Mouse (Mus musculus) layer of hippocampus, adult 18-20 months (tissue): ENCODE measurements at regions not wholly inside any gene's neighbourhood (a gene's known extent, or its start where the extent isn't known, plus 50 kb on each side); places are given as distances from the start of the nearest gene placed in this dataset.

Experiments used
- DNase-seq, 2 experiments: peaks; one replicate each; pipeline ENCODE4 v3.0.0; 2022; ENCODE audit warnings: low spot score in 2 of 2

DNA sequence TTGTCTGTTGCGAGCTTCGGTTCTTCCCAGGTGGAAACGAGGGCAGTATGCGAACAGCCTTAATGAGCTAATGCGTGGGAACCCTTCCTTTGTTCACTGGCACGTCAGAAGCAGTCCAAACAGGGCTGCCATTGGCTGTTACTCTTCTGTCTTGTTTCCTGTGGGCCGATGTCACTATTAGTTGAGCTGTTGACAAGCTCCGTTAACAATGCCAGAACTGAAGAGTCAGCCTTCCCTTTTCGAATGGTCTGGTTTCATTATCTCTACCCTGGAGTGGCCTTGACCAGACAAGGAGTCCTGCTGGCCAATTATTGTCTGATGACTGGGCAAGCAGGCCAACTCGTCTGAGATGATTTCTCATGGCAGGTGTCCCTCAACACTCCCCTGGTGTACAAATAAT, 230.1 kb downstream of the Gm11011 start:
- DNase-seq: no peak

DNA sequence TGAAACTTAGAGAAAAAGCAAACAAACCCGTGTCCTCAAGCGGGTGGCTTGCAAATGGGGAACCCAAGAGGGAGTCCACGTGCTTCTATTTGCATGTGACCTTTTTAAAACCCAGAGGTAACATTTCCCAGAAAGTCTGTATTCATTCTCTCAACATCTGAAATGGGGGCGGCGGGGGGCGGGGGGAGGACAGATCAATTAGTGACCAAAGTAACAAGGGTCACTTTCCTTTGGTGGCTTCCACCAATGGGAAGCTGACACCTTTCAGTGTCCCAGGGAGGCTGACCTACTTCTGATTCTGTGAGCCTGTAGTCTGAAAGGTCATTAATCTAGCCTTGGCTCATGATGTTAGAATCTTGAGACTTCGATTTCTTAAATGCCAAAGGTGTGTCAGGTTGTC, 236.0 kb downstream of the Gm11011 start:
- DNase-seq: no peak

DNA sequence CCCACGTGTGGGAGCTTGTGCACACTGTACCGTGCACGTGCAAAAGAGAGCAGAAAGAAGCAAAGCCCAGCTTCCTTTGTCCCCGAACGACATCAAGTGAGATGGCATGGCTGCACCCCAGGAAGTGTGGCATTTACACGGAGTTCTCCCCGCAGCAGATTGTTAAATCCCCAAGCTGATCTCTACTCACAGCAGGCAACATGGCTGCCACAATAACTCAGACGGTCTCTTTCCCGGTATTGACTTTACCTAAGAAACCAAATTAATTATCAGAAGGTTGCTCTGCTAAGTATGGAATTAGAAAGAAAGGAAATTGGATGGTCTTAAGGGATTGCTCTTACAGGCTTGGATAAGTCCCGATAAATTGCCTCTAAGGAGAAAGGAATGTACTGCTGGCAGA, 241.4 kb downstream of the Gm11011 start:
- DNase-seq: no peak

DNA sequence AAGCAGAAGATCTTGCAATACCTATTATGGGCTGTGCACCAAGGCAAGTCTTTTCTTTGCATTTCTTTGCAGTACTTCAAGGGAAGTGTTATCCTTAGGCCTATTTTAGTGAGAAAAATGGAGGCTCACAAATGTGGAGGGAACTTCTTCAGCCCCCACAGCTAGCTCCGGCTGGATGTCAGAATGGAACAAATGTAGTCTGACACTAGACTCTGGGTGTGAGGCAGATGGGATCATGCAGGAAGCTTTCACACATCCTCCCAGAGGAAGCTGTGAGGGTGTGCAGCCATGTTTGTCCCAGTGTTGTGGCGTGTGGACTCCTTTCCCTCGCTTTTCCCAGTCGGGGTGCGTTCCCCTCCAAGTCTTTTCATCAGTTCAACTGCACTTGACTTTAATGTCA, 268.0 kb downstream of the Gm11011 start:
- DNase-seq: no peak

DNA sequence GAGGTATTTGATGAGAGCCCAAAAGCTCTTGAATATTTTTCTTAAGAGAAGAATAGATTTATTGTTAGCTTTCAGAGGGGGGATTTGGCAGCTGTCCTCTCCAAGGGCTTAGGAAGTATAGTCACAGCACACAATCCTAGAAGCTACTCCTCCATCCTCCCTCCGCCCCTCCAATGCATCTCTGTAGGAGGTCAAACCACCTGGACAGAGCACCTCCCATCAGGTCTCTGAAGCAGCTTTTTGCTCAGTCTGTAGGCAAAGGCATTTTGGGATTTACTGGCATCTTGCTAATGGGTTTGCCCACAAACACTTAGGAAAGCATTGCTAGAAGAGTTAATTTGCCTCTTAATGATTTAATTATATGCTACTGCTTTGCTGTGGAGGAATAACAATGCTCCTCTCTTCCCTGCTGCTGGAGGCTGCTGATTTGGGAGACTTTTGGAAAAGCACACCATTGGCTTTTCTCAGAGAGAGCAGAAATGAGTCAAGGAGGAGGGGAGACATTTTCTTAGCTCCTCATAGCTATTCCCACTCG, 273.1 kb downstream of the Gm11011 start:
- no peak for DNase-seq

DNA sequence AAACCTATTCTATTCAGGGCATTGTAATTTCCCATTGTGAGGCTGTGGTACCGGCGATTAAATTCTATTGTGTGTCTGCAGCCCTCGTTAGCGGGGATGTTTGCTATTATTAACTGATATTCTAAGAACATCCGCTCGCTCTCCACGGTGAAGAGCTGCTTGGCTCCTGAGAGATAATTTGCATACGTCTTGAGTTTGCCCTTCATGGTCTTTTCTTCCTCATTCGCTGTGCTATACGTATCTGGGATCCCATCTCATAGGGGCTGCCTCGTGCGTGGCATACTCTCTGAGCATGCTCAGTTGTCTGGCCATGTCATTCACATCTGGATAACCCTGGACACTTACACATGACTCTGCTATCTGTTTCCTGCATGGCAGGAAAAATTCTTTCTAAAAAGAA, 275.7 kb downstream of the Gm11011 start:
- no peak for DNase-seq

DNA sequence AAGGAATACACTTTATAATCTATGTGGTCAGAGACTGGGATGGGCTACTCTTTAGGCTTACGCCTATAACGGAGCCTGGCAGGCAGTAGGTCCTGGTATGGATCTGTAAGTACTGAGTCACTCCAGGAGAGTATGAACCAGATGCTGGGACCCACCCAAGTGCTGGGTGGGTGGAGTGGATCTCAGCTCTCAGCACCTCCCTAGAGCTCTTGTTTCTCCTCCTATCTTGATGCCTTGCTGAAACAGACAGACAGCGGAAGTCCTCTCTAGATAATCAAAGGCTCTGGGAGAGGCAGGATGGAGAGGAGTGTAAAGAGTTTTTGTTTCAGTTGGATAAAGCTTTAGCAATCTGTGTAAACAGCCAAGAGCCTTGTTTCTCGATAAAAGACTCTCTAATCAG, 276.2 kb downstream of the Gm11011 start:
- no peak for DNase-seq

DNA sequence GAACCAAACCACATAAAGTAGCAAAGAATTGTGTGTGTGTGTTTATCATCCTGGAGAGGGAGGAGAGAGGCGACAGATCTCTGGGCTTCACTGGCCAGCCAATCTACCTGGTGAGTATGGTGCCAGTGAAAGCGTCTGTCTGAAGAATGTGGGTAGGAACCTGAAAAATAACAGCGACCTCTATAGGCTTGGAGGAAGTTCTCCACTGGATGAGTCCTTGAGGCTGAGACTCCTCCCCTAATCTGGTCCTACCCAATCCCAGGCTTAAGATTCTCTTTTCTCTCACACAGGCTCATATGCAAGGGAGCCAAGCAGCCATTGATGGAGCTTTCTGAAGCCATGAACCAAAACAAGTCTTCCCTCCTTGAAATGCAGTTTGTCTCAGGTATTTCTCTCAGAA, 283.2 kb downstream of the Gm11011 start:
- no peak for DNase-seq

DNA sequence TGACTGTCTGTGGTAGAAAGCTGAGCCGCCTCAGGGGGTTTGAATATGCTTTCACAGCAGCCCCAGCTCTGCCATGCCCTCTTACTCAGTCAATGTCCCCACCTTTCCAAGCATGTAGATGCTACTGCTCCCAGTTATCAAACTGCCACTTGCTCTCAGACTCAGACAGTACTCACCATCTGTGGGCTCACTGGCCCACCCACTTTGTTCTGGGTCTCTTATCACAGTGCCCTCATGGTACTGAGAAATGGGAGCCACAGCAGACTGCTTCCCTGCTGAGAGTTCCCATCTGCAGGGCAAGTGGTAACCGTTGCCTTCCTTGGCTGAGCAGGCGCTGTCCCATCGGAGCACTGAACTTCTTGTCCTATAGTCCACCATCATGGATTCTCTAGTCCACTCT, 286.6 kb downstream of the Gm11011 start:
- DNase-seq: no peak

DNA sequence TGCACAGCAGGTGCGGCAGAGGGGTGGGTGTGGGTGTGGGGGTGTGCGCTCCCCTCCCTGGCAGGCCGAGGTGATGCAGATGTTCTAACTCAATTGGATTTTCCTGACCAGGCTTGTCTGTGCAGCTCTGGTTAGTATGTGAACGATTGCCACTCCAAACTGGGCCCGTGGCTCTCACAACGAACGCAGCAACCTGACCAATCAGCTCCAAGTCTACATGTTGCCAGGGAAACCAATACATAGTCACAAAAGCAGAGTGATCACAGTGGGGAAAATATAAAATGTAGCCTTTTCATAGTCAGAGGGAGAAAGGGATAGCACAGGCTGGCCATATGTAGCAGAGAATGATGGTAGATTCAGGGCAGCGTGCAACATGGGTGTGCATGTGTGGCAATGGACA, 287.1 kb downstream of the Gm11011 start:
- peak; percentile 47 to 79 for DNase-seq

DNA sequence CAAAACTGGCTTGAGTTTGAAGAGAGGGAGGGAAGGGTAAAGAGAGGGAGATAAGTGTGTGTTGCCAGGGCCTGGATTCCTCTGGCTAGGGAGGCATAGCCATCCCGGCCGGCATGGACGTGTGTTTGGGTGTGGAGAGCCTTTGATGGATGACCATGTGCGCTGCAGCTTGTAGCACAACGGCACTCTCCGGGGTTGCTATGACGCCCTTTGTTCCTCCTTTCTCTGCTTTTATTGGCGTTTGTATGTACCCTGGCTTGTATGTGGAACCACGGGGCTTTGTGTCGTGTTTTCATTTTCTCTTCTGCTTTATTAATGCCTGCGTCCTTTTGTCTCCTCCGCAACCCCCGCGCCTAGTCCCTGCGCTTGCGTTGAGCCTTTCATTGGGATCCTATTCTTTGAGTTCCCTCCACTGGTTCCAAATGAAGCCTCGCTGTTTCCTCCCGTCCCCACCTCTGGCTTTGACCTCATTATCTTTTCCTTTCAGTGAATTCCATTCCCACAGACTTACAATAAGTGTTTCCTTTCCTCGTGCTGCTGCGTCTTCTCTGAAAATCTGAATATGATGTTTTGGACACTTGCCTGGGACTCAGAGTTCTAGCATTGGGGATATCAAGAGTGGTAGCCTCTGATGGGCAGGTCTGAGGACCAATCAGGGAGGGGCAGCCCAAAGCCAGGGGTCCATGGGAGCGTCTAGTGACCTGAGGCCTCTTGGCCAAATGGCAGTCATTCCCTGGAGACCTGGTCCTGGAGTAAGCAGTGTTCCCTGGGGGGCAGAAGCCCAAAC, 289.5 kb downstream of the Gm11011 start:
- no peak for DNase-seq

DNA sequence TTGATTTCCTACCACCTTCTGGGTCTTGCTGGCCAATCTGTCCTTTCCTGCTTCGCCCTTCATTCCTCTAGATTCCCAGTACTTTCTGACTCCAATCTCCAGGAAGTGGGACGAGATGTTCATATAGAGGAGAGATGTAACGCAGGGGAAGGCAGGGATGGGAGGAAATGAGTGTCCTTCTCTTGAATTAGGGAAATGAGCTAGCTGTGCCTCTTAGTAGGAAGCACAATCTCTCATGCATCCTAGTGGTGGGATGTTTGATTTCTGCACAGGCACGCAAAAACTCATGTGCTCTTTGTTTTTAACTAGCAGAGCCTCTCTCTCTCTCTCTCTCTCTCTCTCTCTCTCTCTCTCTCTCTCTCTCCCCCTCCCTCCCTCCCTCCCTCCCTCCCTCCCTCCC, 290.3 kb downstream of the Gm11011 start:
- no peak for DNase-seq

DNA sequence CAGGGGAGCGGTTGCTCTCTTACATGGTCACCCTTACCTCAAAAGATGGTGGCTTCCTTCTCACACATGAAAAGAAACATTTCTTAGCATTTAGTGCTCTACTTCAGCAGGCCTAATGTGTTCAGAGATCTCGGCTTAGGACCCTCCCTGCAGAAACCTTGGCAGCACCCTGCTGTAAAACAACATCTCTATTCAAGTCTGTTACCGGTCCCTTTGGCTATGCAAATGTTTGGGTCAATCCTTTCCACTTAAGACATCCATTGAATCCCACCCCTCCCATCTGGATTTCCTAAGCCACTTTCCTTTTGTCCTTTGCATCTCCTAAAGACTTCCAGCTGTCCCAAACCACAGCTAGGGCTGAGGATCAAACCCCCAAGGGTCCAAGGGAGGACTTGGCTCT, 294.2 kb downstream of the Gm11011 start:
- DNase-seq: no peak

DNA sequence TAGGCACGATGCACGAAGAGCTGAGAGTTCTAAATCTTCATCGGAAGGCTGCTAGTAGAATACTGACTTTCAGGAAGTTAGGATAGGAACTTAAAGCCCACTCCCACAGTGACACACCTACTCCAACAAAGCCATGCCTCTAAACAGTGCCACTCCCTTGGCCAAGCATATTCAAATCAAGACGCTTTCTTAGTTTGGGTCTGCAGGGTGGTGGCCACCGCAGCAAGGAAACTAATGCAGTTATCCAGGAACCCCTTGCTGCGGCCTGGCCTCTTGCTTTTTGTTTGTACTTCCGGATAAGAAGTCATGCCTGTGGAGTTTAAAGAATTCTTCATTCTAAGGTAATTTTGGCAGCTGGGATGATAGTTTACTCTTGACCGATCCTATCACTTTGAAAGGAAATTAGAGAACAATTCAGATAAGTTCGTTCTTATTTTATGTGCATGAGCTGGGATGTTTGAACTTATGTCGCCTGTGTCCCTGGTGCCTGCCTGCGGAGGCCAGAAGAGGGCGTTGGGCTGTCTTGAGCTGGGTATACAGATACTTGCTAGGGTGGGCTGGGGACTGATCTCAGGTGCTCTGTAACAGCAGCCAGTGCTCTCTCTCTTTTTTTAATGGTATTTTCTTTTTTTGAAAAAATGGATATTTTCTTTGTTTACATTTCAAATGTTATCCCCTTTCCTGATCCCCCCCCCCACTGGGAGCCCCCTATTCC, 298.5 kb downstream of the Gm11011 start:
- no peak for DNase-seq

DNA sequence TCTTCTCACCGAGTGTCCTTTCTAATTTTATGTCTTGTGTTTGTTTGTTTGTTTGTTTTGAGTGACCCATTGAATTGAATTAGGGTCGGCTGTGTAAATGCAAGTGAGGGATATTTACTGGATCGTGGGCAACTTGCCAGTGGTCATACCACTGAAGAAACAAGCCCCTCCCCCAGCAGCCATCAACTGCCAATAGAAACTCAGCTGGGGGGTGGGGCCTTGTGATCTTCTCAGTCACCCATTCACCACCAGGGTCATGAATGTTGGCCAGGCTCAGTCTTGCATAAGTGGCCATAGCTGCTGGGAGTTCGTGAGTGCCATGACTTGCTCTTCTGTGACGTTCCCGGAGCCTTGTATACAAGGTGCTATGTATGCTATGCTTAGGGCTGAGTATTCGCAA, 300.8 kb downstream of the Gm11011 start:
- DNase-seq: no peak

DNA sequence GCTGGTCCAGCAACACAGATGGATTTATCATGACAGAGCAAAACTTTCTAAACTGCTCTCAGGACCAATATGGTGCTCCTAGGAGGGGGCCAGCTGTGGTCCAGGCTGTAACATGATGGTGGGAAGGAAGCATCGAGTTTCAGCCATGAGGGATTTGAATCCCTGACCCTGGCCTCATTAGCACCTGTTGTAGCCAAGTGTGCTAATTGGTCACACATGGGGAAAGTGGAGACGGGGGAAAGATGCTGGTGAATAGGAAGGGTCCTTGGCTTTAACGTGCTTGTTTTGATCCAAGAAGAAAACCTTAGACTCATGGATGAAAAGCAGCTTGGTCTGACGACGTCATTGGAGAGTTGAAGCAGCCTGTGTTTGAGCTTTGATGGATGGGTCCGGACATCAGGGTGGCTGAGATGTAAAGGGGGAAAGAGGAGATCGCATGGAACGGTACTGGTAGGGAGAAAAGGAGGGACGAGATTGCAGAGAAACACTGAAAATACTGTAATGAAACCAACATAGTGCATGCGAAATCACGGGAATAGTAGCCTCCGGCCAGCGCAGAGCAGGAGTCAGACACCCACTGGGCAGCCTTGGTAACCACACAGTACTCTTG, 304.9 kb downstream of the Gm11011 start:
- DNase-seq: no peak

DNA sequence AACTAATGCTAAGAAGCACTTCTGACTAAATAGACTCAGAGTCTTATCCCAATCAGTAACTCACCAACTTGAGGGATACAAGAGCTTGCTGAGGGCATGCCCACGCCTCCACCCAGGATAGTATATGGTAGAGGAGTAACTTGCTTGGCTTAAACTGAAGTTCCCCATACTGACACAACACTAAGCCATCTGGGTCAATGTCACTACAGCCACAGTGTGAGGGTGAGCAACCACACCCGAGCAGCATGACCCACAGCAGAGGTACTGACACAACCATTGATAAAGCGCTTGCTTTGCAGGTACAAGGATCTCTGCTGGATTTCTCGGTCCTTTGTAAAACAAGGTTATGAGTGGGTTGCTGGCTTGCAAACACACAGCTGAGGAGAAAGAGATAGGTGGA, 312.2 kb downstream of the Gm11011 start:
- no peak for DNase-seq

DNA sequence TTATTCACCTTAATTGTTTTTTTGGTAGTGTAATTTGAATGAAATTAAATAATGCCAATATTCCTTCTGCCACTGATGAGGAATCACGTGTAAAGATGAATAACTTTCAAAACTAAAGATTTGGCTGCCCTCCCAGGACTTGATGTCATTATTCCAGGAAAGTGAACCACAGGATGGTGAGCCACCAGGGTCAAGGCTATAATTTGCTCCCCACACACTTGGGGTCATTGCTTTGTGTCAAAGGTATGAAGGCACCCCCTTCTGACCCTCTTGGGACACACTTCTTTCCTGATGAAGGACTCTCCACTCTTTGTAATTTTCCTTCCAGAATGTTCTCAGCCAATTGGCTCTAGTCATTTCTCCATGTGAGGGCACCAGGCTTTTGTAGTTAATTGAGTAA, 313.4 kb downstream of the Gm11011 start:
- DNase-seq: no peak

DNA sequence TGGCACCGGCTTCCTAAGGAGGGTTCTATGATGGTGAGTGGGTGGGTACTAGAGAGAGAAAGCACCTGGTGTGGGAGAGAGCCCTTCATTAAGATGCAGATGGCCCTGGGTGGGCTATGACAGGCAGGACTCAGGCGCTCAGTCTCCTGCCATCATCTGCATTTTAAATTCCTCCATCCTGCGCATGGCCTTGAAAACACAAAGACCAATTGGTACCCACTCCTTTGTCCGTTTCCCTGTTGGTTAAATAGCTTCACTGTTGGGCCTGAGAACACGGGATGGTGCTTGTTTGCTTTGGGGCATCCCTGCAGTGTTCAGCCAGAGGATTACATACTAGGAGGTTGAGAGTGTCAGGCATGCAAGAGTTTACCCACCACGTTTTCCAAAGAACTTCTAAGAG, 314.9 kb downstream of the Gm11011 start:
- no peak for DNase-seq

DNA sequence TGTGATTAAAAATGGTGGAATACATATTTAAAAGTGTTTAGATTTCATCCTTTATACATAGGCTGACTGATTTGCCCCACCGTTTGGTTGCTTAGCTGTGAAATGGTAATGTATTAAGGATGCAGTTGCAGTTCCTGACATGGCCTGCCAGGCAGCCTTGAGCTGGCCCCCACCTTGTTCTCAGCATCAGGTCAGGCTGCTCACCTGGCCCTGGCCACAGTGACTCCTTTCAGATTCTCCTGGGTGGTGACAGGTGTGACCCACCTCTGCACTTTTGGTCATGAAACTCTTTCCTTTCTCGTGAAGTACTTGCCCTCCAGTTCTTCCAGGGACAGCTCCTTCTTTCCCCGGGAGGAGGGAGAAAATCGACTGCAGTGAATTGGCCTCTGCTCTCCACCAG, 315.5 kb downstream of the Gm11011 start:
- DNase-seq: no peak

DNA sequence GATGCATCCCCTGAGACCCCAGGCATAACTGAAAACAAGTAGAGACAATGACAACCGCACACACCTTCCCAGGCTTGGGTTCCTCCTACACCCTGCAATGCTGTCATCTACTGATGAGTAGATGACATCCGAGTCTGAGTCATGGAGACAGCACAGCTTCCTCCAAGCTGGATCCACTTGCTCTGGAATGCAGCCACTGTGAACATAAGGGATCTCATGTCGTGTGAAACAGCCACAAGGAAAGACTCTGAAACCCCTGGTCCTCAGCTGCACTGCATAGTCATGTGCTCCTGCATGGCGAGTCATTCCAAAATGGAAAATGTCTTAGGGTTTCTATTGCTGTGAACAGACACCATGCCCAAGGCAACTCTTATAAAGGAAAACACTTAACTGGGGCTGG, 305.2 kb upstream of the Zfp64 start:
- DNase-seq: peak in 1 of 2 experiments; percentile 3

DNA sequence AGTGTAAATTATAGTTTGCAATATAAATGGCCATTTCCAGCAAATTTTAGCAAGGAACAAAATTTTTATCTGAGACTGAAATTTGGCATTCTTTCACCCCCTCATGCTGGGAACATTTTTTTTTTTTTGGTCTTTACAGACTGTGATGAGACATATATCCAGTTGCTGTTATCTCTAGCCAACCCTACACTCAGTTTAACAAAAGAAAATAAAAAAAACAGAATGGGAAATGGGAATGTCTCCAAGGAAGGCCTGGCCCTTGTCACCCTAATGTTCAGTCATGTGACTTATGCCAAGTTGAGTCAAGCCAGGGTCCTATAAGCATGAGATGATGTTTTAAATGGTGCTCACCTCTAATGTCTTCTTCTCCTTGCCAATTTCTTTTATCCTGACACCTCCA, 289.2 kb upstream of the Zfp64 start:
- DNase-seq: no peak
